Mouse (Mus musculus): Measurements from ENCODE around the gene Dkkl1.

The Dkkl1 gene

DNA sequence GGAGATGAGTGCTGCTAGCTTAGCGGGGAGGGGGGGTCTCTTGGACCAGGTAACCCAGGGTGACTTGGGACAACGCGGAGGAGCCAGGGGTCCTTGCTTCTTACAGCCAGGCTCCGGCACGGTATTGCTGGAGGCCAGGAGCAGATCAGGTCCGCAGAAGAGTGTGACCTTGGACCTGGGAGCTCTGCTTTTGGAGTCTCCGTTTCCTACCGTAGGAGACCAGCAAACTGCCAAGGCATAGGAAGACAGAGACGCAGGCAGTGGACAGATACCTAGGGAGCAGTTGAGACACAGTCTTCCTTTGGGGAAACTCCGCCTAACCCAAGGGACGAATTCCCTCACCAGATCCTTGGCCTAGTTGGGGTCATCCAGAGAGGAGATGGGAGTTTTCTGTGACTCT lies 46.2 kb downstream of the Dkkl1 start:
- DNase-seq: peak; percentile 67

DNA sequence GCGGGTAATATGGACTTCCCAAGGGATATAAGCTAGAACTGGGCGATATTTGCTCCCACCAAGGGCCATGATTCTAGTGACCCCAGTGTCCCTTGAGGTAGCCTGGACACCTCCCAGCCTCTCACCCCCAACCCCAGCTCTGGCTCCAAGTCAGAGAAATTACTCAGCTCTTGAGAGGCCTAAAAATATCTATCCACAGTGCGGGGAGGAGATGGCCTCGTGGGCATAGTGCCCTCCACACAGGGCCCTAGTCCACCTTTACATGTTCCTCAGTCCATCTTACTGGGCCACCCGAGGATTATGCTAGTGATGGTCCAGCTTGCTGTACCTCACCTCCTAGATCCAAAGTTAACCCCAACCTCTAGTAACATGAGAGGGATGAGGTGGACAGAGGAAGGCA lies 47.1 kb downstream of the Dkkl1 start:
- peak; percentile 82 for DNase-seq

DNA sequence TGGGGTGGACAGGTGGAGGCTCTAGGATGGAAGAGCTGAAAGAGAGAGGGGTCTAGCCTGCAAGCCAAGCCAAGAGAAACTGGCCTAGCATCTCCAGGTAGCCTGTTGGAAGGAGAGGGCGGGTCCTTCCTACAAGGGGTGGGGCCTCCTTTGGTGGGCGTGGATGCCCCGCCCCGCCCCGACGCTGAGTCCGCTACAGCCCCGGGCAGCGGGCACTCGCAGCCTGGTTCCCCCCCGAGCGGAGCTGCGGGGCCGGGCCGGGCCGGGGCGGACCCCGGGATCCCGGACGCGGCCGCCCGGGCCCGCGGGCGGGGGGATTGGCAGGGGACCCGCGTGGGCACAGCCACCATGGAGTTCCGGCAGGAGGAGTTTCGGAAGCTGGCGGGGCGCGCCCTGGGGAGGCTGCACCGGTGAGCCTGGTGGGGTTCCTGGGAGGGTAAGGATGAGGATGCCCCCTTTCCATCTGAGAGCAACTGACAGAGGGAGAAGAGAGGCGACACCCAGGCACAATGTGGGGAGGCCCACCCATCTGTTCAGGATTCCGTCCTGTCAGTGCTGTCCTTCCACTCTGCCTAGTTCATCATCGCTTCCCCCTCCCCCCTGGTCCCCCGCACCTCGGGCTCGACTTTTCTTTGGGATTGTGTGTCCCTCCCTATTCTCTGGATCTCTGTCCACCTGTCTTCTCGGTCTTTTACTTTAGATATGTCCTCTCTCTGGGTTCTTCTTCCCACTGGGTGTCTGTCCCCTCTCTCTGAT lies 48.0 kb downstream of the Dkkl1 start, which contains the start of gene Slc17a7:
TSS of gene Slc17a7 (plus strand) at position 215 of the 756 bp plus-strand sequence.
- DNase-seq: peak; percentile 88

DNA sequence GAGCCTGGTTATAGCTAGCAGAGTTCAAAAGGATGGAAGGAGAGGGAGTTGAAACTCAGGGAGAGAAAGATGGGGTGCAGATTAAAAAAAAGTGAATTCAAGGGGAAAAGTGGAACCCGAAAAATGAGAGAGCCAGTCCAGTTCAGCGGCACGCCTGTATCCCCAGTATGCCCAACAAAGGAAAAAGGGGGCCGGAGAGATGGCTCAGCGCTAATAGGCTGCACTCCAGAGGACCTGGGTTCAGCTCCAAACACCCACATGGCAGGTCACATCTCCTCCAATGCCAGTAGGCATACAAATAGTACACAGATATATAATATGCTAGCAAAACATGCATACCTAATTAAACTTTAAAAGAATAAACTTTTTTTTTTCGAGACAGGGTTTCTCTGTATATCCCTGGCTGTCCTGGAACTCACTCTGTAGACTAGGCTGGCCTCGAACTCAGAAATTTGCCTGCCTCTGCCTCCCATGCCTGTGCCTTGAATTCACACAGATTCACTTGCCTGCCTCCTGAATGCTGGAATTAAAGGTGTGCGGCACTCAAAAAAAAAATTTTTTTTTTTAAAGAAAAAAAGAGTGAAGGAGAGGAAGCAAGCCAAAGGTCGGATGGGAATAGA lies 48.8 kb downstream of the Dkkl1 start:
- peak; percentile 60 for DNase-seq

DNA sequence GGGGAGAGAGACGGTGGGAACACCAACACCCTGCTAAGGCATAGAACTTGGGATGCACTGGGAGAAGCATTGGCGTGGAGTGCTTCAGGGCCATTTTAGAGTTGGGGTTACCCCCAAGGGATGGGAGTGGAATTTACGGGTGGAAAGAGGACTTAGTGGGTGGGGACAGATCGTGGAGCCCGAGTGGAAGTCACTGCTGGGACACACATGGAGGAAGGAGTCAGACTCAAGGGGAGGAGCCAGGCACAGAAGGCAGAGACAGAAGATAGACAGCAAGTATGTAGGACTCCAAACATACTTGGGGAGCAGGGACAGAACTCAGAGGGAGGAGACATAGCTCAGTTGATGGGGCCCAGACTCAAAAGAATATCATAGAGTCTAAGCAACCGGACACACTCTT lies 49.4 kb downstream of the Dkkl1 start:
- no peak for DNase-seq

DNA sequence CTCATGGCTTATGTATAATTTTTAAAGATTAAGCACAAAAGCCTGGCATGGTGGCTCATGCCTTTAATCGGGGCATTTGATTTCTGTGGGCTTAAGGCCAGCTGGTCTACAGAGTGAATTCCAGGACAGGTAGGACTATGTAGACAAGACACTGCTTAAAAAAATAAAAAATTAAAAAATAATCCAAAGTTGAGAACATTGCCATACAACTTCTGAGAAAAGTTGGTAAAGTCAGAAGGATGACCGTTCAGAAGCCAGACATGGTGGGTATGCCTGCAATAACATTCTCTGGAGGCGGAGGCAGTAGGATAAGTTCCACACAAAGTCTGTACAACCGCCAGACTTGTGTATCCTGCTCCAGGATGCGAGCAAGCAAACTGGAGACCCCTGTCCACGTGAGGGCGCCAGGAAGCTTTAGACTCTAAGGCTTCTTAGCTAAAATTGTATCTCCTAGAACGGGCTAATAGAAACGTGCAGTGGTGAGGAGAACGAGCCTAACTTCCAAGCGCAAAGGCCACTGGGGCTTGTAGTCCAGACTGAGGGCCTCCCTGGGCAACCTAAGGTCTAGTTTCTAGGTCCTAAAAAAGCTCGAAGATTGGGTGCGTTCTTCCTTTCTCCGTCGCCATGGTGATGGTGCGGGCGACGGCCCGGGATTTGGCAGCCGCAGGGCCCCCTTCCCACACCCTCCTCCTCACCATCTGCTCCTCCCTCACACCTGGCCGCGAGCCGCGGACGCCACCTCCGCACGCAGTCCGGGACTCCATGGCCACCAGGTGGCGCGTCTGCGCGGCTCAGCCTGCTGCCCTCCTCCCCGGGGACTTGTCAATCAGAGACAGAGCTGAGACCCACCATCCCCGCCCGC lies 50.1 kb downstream of the Dkkl1 start:
- peak; percentile 99 for DNase-seq

DNA sequence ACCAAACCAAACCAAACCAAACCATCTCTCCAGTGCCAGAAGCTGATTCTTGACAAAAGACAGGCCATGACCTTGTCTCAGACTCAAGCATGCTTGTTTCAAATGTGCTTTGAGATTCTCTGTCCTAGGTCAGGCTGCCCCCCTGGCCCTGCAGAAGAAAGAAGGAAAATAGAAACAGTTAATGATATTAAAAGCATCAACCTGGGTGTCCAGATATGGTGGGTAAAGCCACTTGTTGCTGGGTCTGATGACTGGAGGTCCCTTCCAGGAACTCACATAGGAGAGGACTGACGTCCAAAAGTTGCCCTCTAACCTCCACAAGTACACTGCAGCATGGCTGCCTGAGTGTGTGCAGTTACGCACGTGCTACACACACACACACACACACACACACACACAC lies 51.1 kb downstream of the Dkkl1 start:
- DNase-seq: peak; percentile 58

DNA sequence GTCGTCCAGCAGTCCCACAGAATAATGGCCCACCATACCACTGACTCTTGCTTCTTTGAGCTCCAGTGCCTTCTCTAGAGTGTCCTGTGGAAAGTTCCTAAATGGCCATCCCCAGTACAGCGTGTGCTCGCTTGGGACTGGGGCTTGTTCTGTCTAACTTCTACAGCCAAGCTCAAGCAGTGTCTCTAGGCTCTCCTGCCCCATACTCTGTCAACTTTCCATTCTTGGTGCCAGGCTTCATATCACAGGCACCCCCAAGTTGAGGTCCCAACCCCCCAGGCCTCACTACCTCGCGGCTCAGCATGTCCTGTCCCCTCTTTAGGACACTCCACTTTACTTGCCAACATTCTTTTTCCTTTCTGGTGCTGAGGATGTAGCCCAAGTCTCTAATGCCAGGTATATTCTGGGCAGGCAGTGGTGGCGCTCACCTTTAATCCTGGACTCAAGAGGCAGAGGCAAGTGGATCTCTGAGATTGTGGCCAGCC lies 51.6 kb downstream of the Dkkl1 start:
- DNase-seq: peak; percentile 58

DNA sequence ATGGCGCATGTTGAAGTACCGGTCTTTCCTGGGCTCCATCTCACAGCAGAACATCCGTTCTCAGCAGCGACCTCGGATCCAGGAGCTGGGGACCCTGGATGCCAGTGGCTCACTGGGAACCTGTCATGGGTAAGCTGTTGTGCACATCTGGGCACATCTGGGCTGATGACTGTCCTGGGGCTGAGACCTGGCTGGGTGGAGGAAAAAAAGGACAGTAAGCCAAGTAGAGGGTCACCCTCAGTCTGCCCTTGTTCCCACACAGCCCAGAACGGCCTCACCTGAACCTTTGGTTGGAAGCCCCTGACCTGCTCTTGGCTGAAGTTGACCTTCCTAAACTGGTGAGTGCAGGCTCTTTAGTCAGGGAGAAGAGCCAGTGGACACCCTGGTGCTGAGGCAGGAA lies 53.0 kb downstream of the Dkkl1 start:
- DNase-seq: peak; percentile 65
